Mouse (Mus musculus): ENCODE data around the gene Rpe65. TPM values are rescaled to one million over a fixed set of nuclear protein-coding genes. Genes with fewer than 3 reads are reported as not detected.

The Rpe65 gene
- polyA plus RNA-seq (2015; fragmentation: Nextera tagmentation; extraction: Ambion mirVana): not detected in 2 replicates

- H3K36me3 ChIP-seq (ENCODE audit: control insufficient read depth, insufficient read depth, low read length): no peaks in the 10 kb centered on the region
- H3K9ac ChIP-seq (ENCODE audit: low read length): no peak within 1 kb of the TSS
- no peak for ATAC-seq (ENCODE audit: insufficient read depth, low FRiP score)
- H3K9me3 ChIP-seq (replicated peaks; ENCODE audit: control insufficient read depth, low read length): no peaks in the 10 kb centered on the region
- H3K27me3 ChIP-seq (ENCODE audit: control insufficient read depth, insufficient read depth, low read length): no peaks in the 10 kb centered on the region
- no peak within 1 kb of the TSS for H3K27ac ChIP-seq (ENCODE audit: low read length)
- H3K4me1 ChIP-seq (ENCODE audit: control insufficient read depth, insufficient read depth, low read length): no peaks in the 10 kb centered on the region
- no peak within 1 kb of the TSS for H3K4me2 ChIP-seq (ENCODE audit: low read depth, low read length)
- H3K4me3 ChIP-seq (replicated peaks; ENCODE audit: low read length): no peak within 1 kb of the TSS
- WGBS: 46% methylated on average over 1 of the region's 1 CpGs
Observed at GRCm38 (mm10) chr3:159598875-159599274, at the start of gene Rpe65. TSS of gene Rpe65 (plus strand) at chr3:159599175.

GRCm38 (mm10) chr3:159550224-159550623, 48.8 kb upstream of the Rpe65 start:
- no peak overlapping the region for H3K9ac ChIP-seq (ENCODE audit: low read length)
- no peaks in the 10 kb centered on the region for H3K4me1 ChIP-seq (ENCODE audit: control insufficient read depth, insufficient read depth, low read length)
- H3K27ac ChIP-seq (ENCODE audit: low read length): no peak overlapping the region
- H3K4me2 ChIP-seq (ENCODE audit: low read depth, low read length): no peak overlapping the region
- H3K9me3 ChIP-seq (replicated peaks; ENCODE audit: control insufficient read depth, low read length): no peaks in the 10 kb centered on the region
- no peak for ATAC-seq (ENCODE audit: insufficient read depth, low FRiP score)
- H3K36me3 ChIP-seq (ENCODE audit: control insufficient read depth, insufficient read depth, low read length): no peaks in the 10 kb centered on the region
- H3K27me3 ChIP-seq (ENCODE audit: control insufficient read depth, insufficient read depth, low read length): no peaks in the 10 kb centered on the region
- no peak overlapping the region for H3K4me3 ChIP-seq (replicated peaks; ENCODE audit: low read length)

- H3K4me3 ChIP-seq (replicated peaks; ENCODE audit: low read length): no peak overlapping the region
- 87% methylated on average over 1 of the region's 1 CpGs for WGBS
- no peak for ATAC-seq (ENCODE audit: insufficient read depth, low FRiP score)
Observed at GRCm38 (mm10) chr3:159614977-159615376, 16.0 kb downstream of the Rpe65 start.

DNA sequence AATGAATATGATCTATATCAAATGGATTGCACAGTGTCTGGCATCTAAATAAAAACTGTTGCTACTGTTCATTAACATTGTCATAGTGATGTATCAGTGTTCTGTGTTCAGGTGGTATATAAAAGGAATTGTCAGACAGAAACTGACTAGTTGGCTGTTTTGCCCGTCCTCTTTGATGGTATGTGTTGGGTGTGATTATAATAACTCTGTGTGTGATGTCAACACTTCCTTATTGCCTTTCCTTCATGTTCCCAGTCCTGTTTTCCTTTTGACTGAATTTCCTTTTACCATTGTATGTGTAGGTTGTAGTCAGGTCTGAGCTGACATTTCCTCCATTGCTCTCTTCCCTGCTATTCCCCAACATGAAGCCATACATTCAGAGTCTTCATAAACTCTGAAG, 22.1 kb downstream of the Rpe65 start:
- 58% methylated on average over 1 of the region's 1 CpGs for WGBS
- Histone ChIP-seq H3K27me3 (ENCODE audit: control insufficient read depth, insufficient read depth, low read length) (no peaks in the 10 kb centered on the region), H3K9ac (ENCODE audit: low read length) (no peak overlapping the region), H3K4me2 (ENCODE audit: low read depth, low read length) (no peak overlapping the region), H3K4me1 (ENCODE audit: control insufficient read depth, insufficient read depth, low read length) (no peaks in the 10 kb centered on the region), H3K9me3 (replicated peaks; ENCODE audit: control insufficient read depth, low read length) (no peaks in the 10 kb centered on the region), H3K27ac (ENCODE audit: low read length) (no peak overlapping the region), H3K36me3 (ENCODE audit: control insufficient read depth, insufficient read depth, low read length) (no peaks in the 10 kb centered on the region), H3K4me3 (replicated peaks; ENCODE audit: low read length) (no peak overlapping the region)
- no peak for ATAC-seq (ENCODE audit: insufficient read depth, low FRiP score)

More at GRCm38 (mm10) chr3:159614977-159615376, 16.0 kb downstream of the Rpe65 start:
- H3K4me2 ChIP-seq (ENCODE audit: low read depth, low read length): no peak overlapping the region
- H3K36me3 ChIP-seq (ENCODE audit: control insufficient read depth, insufficient read depth, low read length): no peaks in the 10 kb centered on the region
- H3K9ac ChIP-seq (ENCODE audit: low read length): no peak overlapping the region
- no peaks in the 10 kb centered on the region for H3K9me3 ChIP-seq (replicated peaks; ENCODE audit: control insufficient read depth, low read length)
- no peak overlapping the region for H3K27ac ChIP-seq (ENCODE audit: low read length)
- no peaks in the 10 kb centered on the region for H3K27me3 ChIP-seq (ENCODE audit: control insufficient read depth, insufficient read depth, low read length)
- H3K4me1 ChIP-seq (ENCODE audit: control insufficient read depth, insufficient read depth, low read length): no peaks in the 10 kb centered on the region

- no peaks in the 10 kb centered on the region for H3K4me1 ChIP-seq (ENCODE audit: control insufficient read depth, insufficient read depth, low read length)
- H3K4me3 ChIP-seq (replicated peaks; ENCODE audit: low read length): no peak overlapping the region
- ATAC-seq (ENCODE audit: insufficient read depth, low FRiP score): no peak
- WGBS: 70% methylated on average over 1 of the region's 1 CpGs
- no peaks in the 10 kb centered on the region for H3K36me3 ChIP-seq (ENCODE audit: control insufficient read depth, insufficient read depth, low read length)
- no peaks in the 10 kb centered on the region for H3K27me3 ChIP-seq (ENCODE audit: control insufficient read depth, insufficient read depth, low read length)
- H3K9me3 ChIP-seq (replicated peaks; ENCODE audit: control insufficient read depth, low read length): no peaks in the 10 kb centered on the region
- H3K4me2 ChIP-seq (ENCODE audit: low read depth, low read length): no peak overlapping the region
- H3K27ac ChIP-seq (ENCODE audit: low read length): no peak overlapping the region
- H3K9ac ChIP-seq (ENCODE audit: low read length): no peak overlapping the region
Observed at GRCm38 (mm10) chr3:159624010-159624409, 25.0 kb downstream of the Rpe65 start.

GRCm38 (mm10) chr3:159660741-159661140, 61.8 kb downstream of the Rpe65 start:
- WGBS: 63% methylated on average over 1 of the region's 1 CpGs
- no peak overlapping the region for H3K9ac ChIP-seq (ENCODE audit: low read length)
- H3K36me3 ChIP-seq (ENCODE audit: control insufficient read depth, insufficient read depth, low read length): no peaks in the 10 kb centered on the region
- H3K4me2 ChIP-seq (ENCODE audit: low read depth, low read length): no peak overlapping the region
- no peak for ATAC-seq (ENCODE audit: insufficient read depth, low FRiP score)
- no peak overlapping the region for H3K27ac ChIP-seq (ENCODE audit: low read length)
- no peaks in the 10 kb centered on the region for H3K4me1 ChIP-seq (ENCODE audit: control insufficient read depth, insufficient read depth, low read length)
- H3K4me3 ChIP-seq (replicated peaks; ENCODE audit: low read length): no peak overlapping the region
- no peaks in the 10 kb centered on the region for H3K9me3 ChIP-seq (replicated peaks; ENCODE audit: control insufficient read depth, low read length)
- no peaks in the 10 kb centered on the region for H3K27me3 ChIP-seq (ENCODE audit: control insufficient read depth, insufficient read depth, low read length)

DNA sequence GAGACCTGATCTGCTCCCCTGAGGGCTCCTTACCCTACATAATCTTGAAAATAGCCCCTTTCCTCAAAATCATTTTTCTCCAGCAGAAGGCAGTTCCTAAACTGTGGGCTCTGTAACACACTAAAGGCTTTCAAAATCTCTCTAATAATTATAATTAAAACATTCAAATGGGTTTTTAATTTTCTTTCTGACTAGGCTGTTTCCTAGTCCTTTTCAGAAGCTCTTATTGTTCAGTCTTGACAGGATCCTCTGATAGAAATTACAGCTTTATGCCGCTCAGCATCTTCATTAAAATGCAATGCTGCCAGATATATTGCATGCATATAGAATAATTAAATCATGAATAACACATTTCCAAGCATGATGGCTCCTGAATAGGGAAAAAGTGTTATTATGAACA, 64.4 kb downstream of the Rpe65 start:
- H3K27me3 ChIP-seq (ENCODE audit: control insufficient read depth, insufficient read depth, low read length): no peaks in the 10 kb centered on the region
- H3K9me3 ChIP-seq (replicated peaks; ENCODE audit: control insufficient read depth, low read length): no peaks in the 10 kb centered on the region
- H3K4me2 ChIP-seq (ENCODE audit: low read depth, low read length): no peak overlapping the region
- no peak overlapping the region for H3K9ac ChIP-seq (ENCODE audit: low read length)
- no peak for ATAC-seq (ENCODE audit: insufficient read depth, low FRiP score)
- WGBS: 83% methylated on average over 1 of the region's 1 CpGs
- no peaks in the 10 kb centered on the region for H3K36me3 ChIP-seq (ENCODE audit: control insufficient read depth, insufficient read depth, low read length)
- no peak overlapping the region for H3K4me3 ChIP-seq (replicated peaks; ENCODE audit: low read length)
- no peaks in the 10 kb centered on the region for H3K4me1 ChIP-seq (ENCODE audit: control insufficient read depth, insufficient read depth, low read length)
- H3K27ac ChIP-seq (ENCODE audit: low read length): no peak overlapping the region

Other genes starting within 250 kb of the Rpe65 start
- 30.8 and 35.1 TPM in 2 replicates for gene Depdc1a, start 103.7 kb upstream of the Rpe65 start, polyA plus RNA-seq (2015; fragmentation: Nextera tagmentation; extraction: Ambion mirVana)
- 108 and 114 TPM in 2 replicates for gene Wls, start 240.5 kb downstream of the Rpe65 start, polyA plus RNA-seq (2015; fragmentation: Nextera tagmentation; extraction: Ambion mirVana)

Measured in stomach, embryonic 16.5 days (tissue).